Mouse (Mus musculus) ES-E14 (cell line): ENCODE results near the gene Fchsd2. TPM values are rescaled to one million over a fixed set of nuclear protein-coding genes. Genes with fewer than 3 reads are reported as not detected.

ENCODE experiments used
- DNase-seq: peaks from one replicate; pipeline ENCODE4 v3.0.0-alpha.2; 2013; ENCODE audit warnings: low read depth, low spot score
- H3K27ac ChIP-seq: 2 replicates; pipeline ENCODE4 v1.5.1; 2012; ENCODE audit warnings: low read depth, mild to moderate bottlenecking, low read length, moderate library complexity, mixed read lengths; ENCODE audit not compliant: poor library complexity, insufficient read depth, severe bottlenecking
- H3K36me3 ChIP-seq: 2 replicates; pipeline ENCODE4 v1.6.1; 2012; ENCODE audit warnings: mild to moderate bottlenecking, low read length, moderate library complexity, mixed read lengths; ENCODE audit not compliant: control insufficient read depth, poor library complexity, insufficient read depth, severe bottlenecking
- H3K4me1 ChIP-seq, 2 experiments: fragments of 150-350 bp in 1 of 2; sonication (generic) in 1 of 2; 2 replicates each; pipeline ENCODE4 v1.6.1; 2012; ENCODE audit warnings: low read length in 2 of 2, mild to moderate bottlenecking in 1 of 2, mixed read lengths in 1 of 2; ENCODE audit not compliant: control insufficient read depth in 2 of 2, insufficient read depth in 2 of 2, poor library complexity in 1 of 2
- H3K4me3 ChIP-seq, 2 experiments: fragments of 150-350 bp in 1 of 2; sonication (generic) in 1 of 2; 2 replicates each; pipeline ENCODE4 v1.5.1; 2012; ENCODE audit warnings: low read length in 2 of 2, low read depth in 1 of 2, mild to moderate bottlenecking in 1 of 2, mixed read lengths in 1 of 2; ENCODE audit not compliant: insufficient read depth in 1 of 2, poor library complexity in 1 of 2, severe bottlenecking in 1 of 2
- H3K9ac ChIP-seq: 2 replicates; pipeline ENCODE4 v1.6.1; 2012; ENCODE audit warnings: low read depth, mild to moderate bottlenecking, low read length, mixed read lengths; ENCODE audit not compliant: poor library complexity, insufficient read depth, severe bottlenecking
- H3K9me3 ChIP-seq: fragments of 150-350 bp; sonication (generic); 2 replicates; pipeline ENCODE4 v1.6.1; 2012; ENCODE audit warnings: low read depth, mild to moderate bottlenecking, low read length; ENCODE audit not compliant: control insufficient read depth, insufficient read depth
- CHD2 ChIP-seq: IDR thresholded peaks from 2 replicates; pipeline ENCODE4 v1.6.1; 2014; ENCODE audit warnings: mild to moderate bottlenecking, low read depth, low read length, inconsistent platforms
- HCFC1 ChIP-seq: IDR thresholded peaks from 2 replicates; pipeline ENCODE4 v1.6.1; 2012; ENCODE audit warnings: low read length, inconsistent platforms, borderline replicate concordance; ENCODE audit not compliant: insufficient read depth
- MAFK ChIP-seq: IDR thresholded peaks from 2 replicates; pipeline ENCODE4 v1.6.1; 2014; ENCODE audit warnings: mild to moderate bottlenecking, low read depth, low read length, inconsistent platforms; ENCODE audit not compliant: insufficient read depth
- ZC3H11A ChIP-seq: IDR thresholded peaks from 2 replicates; pipeline ENCODE4 v1.6.1; 2012; ENCODE audit warnings: low read depth, mild to moderate bottlenecking, inconsistent platforms, low read length, borderline replicate concordance
- ZNF384 ChIP-seq: IDR thresholded peaks from 2 replicates; pipeline ENCODE4 v1.6.1; 2012; ENCODE audit warnings: low read depth, low read length, inconsistent platforms
- in situ Hi-C, 2 experiments: fragments of 600-800 bp; cut with MboI; formaldehyde crosslinking; loops; one replicate each; pipeline ENCODE4 v1.15.1; 2025; ENCODE audit warnings: low sequenced_read_pairs in 2 of 2, inconsistent platforms in 1 of 2; ENCODE audit not compliant: unreplicated experiment in 2 of 2
- total RNA-seq: library from RNA; depleted of rRNA; stranded (reverse); fragments of 300-350 nt; gene quantifications from 2 replicates; pipeline ENCODE4 v1.2.3, GENCODE M21; 2012

Gene Fchsd2
- total RNA-seq, 1 experiment = 11.1 TPM

DNA sequence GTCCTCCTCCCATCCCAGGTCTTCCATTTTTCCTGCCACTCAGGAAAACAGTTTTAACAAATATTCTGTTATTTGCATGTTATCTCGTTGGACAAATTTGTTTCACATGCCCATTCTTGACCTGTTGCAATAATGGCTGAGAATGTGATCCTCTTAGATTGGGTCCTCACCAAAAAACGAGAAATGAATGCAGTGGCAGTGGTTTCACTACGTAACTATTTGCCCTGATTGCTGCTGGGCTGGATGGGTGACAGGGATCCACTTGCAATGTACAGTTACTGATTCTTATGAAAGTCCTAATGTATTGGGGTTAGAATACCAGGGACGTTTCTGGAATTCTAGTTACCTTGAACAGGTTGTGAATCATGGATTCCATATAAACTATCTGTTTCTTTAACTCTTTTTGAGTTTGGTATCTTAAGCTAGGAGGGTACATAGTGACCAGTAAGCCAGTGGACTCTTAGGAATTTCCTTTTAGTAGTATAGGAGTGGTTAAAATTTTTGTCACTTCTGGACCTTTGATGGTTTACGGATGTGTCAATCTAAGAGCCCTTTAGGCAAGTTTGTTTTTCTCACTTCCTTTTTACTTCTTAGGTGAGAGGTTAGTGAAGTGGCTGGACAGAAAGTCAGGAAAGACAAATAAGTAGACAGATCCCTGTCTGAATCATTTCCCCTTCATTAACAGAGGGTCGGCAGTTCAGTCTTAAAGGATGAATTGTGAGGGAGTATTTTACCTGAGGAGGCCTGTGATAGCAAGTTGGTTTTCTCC lies 31.1 kb downstream of the Fchsd2 start:
- H3K4me3 ChIP-seq = no peak overlapping the region
- no peaks in the 10 kb centered on the region for H3K9me3 ChIP-seq
- in situ Hi-C loops = no loop called here
- no peaks in the 10 kb centered on the region for H3K36me3 ChIP-seq
- H3K27ac ChIP-seq = no peak overlapping the region
- no peaks in the 10 kb centered on the region for H3K4me1 ChIP-seq
- no peak for DNase-seq
- no peak for TF ChIP-seq ZNF384
- TF ChIP-seq ZC3H11A = no peak
- no peak for TF ChIP-seq HCFC1
- no peak overlapping the region for H3K9ac ChIP-seq

DNA sequence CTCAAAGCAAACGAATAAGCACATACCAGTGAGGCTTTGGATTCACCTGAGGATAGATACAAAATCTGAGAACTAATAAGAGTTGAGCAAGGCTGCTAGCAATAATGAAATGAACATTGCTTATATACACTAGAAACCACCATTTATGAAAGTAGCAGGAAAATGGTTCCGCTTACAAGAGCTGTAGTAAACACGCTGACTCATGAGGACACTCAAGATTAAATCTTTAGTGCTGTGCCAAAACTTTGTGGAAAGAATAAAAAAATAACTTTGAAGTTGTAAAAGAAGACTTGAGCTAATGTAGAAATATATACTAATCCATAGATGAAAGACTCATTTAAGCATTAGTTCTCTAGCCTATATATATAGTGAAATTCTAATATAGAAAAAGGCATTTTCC lies 35.1 kb downstream of the Fchsd2 start:
- DNase-seq = no peak
- H3K9me3 ChIP-seq = no peaks in the 10 kb centered on the region
- in situ Hi-C loops = no loop called here
- no peak for TF ChIP-seq HCFC1
- H3K27ac ChIP-seq = no peak overlapping the region
- no peaks in the 10 kb centered on the region for H3K36me3 ChIP-seq
- no peak overlapping the region for H3K4me3 ChIP-seq
- H3K4me1 ChIP-seq = no peaks in the 10 kb centered on the region
- H3K9ac ChIP-seq = no peak overlapping the region

- no peak for DNase-seq
- Histone ChIP-seq H3K27ac (no peak overlapping the region), H3K4me3 (no peak overlapping the region), H3K36me3 (no peaks in the 10 kb centered on the region), H3K9me3 (no peaks in the 10 kb centered on the region), H3K9ac (no peak overlapping the region), H3K4me1 (no peaks in the 10 kb centered on the region)
- no peak for TF ChIP-seq MAFK
- no peak for TF ChIP-seq CHD2
- no peak for TF ChIP-seq ZNF384
- no peak for TF ChIP-seq ZC3H11A
- TF ChIP-seq HCFC1 = no peak
- in situ Hi-C loops = no loop called here
These were observed 35.9 kb downstream of the Fchsd2 start for GRCm38 (mm10) chr7:101128536-101128935.

DNA sequence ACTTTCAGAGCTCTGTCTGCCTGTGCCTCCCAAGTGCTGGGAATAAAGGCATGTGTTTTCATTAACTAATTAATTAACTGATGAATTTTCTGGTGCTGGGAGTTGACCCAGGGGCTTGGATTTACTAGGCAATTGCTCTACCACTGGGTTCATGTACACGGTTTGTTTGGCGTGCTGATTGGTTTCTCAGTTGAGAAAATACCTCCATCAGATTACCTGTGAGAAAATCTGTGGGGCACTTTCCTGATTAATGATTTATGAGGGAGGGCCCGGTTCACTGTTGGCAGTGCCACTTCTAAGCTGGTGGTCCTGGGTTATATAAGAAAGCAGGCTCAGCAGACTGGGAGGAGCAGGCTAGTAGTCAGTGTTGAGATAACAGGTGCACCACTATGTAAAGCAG lies 38.0 kb downstream of the Fchsd2 start:
- TF ChIP-seq MAFK = no peak
- no peak for TF ChIP-seq HCFC1
- H3K9me3 ChIP-seq = no peaks in the 10 kb centered on the region
- in situ Hi-C loops = no loop called here

DNA sequence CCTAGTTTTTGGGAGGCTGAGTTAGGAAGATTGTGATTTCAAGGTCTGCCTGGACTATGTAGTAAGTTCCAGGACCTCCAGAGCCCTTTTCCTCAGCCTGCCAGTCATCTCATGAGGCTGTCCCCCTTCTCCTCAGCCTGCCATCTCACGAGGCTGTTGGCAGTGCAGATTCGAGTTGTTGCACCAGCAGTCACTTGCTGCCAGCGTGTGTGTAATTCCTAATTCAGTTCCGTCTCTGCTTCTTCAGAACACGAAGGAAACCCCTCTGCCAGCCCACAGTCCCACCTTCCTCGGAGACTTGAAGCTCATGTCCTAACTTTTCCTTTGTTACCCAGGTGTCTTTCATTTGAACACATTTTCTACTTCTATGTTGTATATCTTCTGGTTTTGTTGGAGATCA lies 38.6 kb downstream of the Fchsd2 start:
- no peak for DNase-seq
- Histone ChIP-seq H3K36me3 (no peaks in the 10 kb centered on the region), H3K4me3 (no peak overlapping the region), H3K4me1 (no peaks in the 10 kb centered on the region), H3K9ac (no peak overlapping the region), H3K27ac (no peak overlapping the region), H3K9me3 (no peaks in the 10 kb centered on the region)
- in situ Hi-C loops = no loop called here
- TF ChIP-seq MAFK = no peak
- no peak for TF ChIP-seq CHD2
- no peak for TF ChIP-seq ZC3H11A
- TF ChIP-seq ZNF384 = no peak
- TF ChIP-seq HCFC1 = no peak

More for the DNA sequence above, 38.0 kb downstream of the Fchsd2 start:
- H3K9ac ChIP-seq = no peak overlapping the region
- H3K27ac ChIP-seq = no peak overlapping the region
- H3K4me1 ChIP-seq = no peaks in the 10 kb centered on the region
- no peak for DNase-seq
- no peak overlapping the region for H3K4me3 ChIP-seq
- H3K36me3 ChIP-seq = no peaks in the 10 kb centered on the region
